Mouse (Mus musculus) ZHBTc4 (cell line): ENCODE results near the gene Lrrc73.

Experiments
- DNase-seq: peaks from one replicate; pipeline ENCODE4 v3.0.0-alpha.2; 2011; ENCODE audit warnings: low read depth, low spot score

Gene Lrrc73

GRCm38 (mm10) chr17:46287678-46288095 is 34.4 kb downstream of the Lrrc73 start:
- peak; percentile 63 for DNase-seq

DNA sequence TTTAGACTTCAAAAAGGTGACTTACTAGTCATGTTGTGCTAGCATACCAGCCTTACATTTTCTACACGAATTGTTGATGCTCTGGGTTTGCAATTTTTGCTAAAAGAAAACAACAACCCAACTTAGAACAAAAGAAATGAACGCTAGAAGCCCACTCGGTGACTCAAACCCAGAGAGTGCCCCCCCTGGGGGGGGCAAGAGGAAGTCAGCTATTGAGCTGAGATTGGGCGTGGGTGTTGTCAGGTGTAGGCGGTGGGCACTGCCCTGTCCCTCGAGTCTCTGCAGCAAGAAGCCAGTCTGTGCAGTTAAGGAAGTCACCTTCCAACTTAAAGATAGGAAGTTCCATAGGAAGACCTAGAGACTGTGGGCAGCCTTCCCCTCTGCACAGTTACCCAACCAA is 43.3 kb downstream of the Lrrc73 start:
- no peak for DNase-seq

GRCm38 (mm10) chr17:46297028-46297363 is 43.7 kb downstream of the Lrrc73 start:
- DNase-seq, result no peak

- DNase-seq, result no peak
These were observed 44.3 kb downstream of the Lrrc73 start, which contains the start of gene Dlk2 for GRCm38 (mm10) chr17:46297364-46298219. Dlk2 (plus strand) TSS chr17:46297421.

GRCm38 (mm10) chr17:46298220-46298913 is 45.0 kb downstream of the Lrrc73 start:
- peak; percentile 94 for DNase-seq

DNA sequence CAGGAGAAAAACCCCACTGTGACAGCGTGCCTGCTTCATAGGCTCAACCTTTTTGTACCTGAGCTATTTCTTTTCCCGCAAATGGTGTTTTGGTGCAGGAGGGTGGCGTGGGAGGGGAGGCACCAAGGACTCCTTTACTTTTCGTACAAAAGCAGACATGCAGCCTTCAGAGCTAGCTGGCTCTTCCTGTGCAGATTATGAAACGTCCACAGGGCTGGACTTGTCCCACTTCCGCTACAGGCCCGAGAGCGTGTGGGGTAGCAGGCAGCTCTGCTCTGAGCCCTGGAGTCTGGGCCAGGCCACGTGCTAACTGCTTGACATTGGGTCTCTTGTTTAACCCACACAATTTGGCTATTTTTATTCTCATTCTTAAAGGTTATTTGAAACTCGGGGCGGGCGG is 48.6 kb downstream of the Lrrc73 start:
- DNase-seq, result no peak

- no peak for DNase-seq
These were observed 50.9 kb downstream of the Lrrc73 start for GRCm38 (mm10) chr17:46304184-46304583.
